Mouse (Mus musculus): ENCODE measurements around the gene Chuk.

The Chuk gene

DNA sequence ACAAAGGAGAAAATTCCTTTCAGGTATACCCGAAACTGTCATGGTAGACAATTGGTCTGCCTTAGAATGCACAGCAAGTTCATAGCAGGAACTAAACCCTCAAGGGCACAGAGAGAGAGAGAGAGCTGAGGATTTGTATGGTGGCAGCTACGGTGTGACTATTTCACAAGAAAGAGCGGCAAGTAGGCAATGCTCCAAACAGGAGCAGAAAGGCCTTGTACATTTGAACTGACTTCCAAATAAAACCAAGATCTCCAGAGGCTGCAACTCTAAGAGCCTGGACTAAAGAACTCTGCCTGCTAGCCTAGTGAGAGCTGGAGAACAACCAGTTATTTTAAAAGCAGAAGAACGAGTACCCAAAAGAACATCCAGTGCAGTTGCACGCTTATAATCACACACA is 65.2 kb downstream of the Chuk start:
- no peak for DNase-seq (ENCODE audit: low read depth)

- DNase-seq (ENCODE audit: low read depth), result no peak
These were observed 73.9 kb downstream of the Chuk start for GRCm38 (mm10) chr19:44033396-44033795.

DNA sequence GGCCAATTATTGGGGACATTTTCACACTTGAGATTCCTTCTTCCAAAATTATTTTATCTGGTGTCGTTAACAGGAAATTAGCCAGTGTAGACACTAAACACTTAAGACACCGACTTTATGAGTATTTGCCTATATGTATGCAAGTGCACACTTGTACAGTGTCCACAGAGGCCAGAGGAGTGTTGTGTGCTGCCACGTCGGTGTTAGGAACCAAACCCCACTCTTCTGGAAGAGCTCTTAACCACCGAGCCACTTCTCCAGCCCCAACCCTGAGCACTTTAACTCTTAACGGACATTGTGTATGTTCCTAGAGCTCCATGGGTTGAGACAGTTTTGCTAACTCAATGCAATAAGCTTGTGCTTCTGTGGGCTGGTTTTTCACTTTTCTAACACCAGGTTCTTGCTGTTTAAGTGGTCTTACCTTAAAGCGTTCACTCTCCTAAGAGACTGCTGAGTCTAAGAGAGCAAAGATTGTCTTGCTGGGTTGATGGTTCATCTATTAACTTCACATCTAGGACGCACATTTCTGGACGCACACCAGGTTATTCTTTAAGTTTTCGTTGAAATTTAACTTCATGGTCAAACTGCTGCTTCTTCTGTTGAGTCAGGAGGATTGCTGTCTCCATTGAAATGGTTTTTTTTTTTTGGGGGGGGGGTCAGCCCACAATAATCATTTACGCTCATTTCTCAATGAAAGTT is 75.1 kb downstream of the Chuk start:
- no peak for DNase-seq (ENCODE audit: low read depth)

DNA sequence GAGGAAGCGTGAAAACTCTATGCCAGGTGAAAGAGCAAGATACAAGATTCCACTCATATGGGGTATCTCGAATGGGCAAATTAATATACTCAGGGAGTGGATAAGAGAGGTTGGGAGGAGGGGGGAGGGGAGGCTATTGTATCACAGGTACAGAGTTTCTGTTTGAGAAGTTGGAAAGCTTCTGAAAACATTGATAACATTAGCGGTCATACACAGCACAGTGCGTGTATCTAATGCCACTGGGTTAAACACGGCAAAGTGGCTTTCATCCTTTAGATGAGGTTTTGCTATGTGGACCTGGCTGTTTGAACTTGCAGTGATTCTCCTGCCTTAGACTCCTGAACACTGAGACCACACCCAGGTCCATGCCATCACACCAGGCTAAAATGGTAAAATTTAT is 77.3 kb downstream of the Chuk start:
- DNase-seq (ENCODE audit: low read depth), result no peak

GRCm38 (mm10) chr19:44028972-44029371 is 78.3 kb downstream of the Chuk start, which contains the start of gene Cyp2c23:
Gene Cyp2c23, minus strand, starts transcription at chr19:44029208.
- DNase-seq (ENCODE audit: low read depth), result no peak

DNA sequence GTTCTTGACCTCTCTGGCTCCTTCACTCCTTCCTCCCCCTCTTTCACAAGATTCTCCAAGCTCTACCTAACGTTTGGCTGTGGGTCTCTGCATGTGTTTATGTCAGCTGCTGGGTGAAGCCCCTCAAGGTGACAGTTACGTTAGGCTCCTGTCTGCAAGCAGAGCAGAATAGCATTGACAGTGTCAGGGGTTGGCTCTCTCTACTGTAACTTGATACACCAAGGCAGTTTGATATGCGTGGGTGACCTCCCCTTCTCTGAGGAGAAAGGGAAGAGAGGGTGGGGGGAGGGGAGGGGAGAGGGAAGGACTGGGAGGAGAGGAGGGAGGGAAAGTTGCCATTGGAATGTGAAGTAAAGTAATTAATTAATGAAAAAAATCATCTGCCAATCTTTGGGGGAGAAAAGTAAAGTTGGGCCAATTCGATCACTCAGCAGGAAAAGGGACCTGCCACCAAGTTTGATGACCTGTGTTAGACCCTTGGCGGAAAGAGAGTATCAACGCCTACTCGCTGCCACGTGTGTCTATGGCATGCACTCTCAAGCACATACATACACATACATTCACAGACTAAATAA is 80.2 kb downstream of the Chuk start:
- DNase-seq (ENCODE audit: low read depth), result no peak

DNA sequence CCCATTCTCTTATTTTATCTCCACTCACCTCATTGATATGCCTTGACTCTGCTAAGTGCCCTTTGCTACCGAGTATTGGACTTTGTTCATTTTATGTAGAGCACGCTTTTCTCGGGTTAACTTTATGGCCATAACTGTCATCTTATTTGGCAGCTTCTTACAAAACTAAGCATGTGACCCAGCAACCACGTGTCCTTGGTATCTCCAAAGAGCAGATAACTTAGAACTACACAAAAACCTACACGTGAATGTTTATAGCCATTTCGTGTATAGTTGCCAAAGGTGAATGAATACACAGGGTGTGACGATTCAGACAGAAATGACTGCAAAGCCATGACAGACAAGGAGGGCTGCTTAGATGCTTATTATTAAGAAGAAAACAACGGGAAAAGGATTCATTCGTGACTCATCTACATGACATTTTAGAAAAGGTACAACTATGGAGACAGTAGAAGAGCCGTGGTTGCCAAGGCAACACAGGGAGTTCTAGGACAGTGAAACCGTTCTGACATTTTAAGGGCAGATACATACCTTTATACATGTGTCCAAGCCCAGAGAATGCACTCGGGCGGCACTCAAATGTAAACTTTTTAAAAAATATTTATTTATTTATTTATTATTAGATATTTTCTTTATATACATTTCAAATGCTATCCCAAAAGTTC is 82.2 kb downstream of the Chuk start:
- DNase-seq (ENCODE audit: low read depth), result no peak
